Mouse (Mus musculus) E14TG2a.4 (cell line): ENCODE measurements around the gene Pcbp2.

ENCODE experiments used
- CTCF ChIP-seq: conservative IDR thresholded peaks from 2 replicates; pipeline ENCODE4 v1.5.1; 2014; ENCODE audit warnings: low read length
- NANOG ChIP-seq: IDR thresholded peaks from 2 replicates; pipeline ENCODE4 v1.6.1; 2014; ENCODE audit warnings: borderline replicate concordance, low read length, mixed read lengths
- POU5F1 ChIP-seq: IDR thresholded peaks from 2 replicates; pipeline ENCODE4 v1.6.1; 2014; ENCODE audit warnings: low read length, borderline replicate concordance

- TF ChIP-seq CTCF (peak; percentile 69), NANOG (no peak), POU5F1 (no peak)
These were observed at the start of gene Pcbp2 for GRCm38 (mm10) chr15:102470183-102470604.
